Mouse (Mus musculus) CH12.LX (cell line): ENCODE results near the gene Trcg1.

Experiments
- BHLHE40 ChIP-seq: IDR thresholded peaks from 2 replicates; pipeline ENCODE4 v1.6.1; 2011; ENCODE audit warnings: mild to moderate bottlenecking, low read depth, low read length, improper control_type of control experiment
- CHD1 ChIP-seq: IDR thresholded peaks from 2 replicates; pipeline ENCODE4 v1.6.1; 2012; ENCODE audit warnings: low read depth, low read length, improper control_type of control experiment, inconsistent platforms
- CHD2 ChIP-seq: IDR thresholded peaks from 2 replicates; pipeline ENCODE4 v1.6.1; 2011; ENCODE audit warnings: low read length, improper control_type of control experiment
- CTCF ChIP-seq, 2 experiments: IDR thresholded peaks in 1 of 2; conservative IDR thresholded peaks in 1 of 2; 2 replicates each; pipeline ENCODE4 v1.5.1; 2011 to 2012; ENCODE audit warnings: low read depth in 2 of 2, low read length in 2 of 2, improper control_type of control experiment in 1 of 2, inconsistent platforms in 1 of 2, mild to moderate bottlenecking in 1 of 2, moderate library complexity in 1 of 2
- EP300 ChIP-seq: IDR thresholded peaks from 2 replicates; pipeline ENCODE4 v1.6.1; 2011; ENCODE audit warnings: low read length, improper control_type of control experiment
- IRF4 ChIP-seq: IDR thresholded peaks from 2 replicates; pipeline ENCODE4 v1.6.1; 2014; ENCODE audit warnings: low read depth, mild to moderate bottlenecking, inconsistent platforms, low read length, improper control_type of control experiment
- JUN ChIP-seq: IDR thresholded peaks from 2 replicates; pipeline ENCODE4 v1.6.1; 2011; ENCODE audit warnings: low read depth, mild to moderate bottlenecking, low read length, improper control_type of control experiment, moderate library complexity; ENCODE audit not compliant: insufficient read depth
- MXI1 ChIP-seq: IDR thresholded peaks from 2 replicates; pipeline ENCODE4 v1.6.1; 2011; ENCODE audit warnings: mild to moderate bottlenecking, low read depth, low read length, improper control_type of control experiment
- POLR2A ChIP-seq: IDR thresholded peaks from 2 replicates; pipeline ENCODE4 v1.6.1; 2011; ENCODE audit warnings: low read depth, mild to moderate bottlenecking, improper control_type of control experiment, low read length
- SMC3 ChIP-seq: IDR thresholded peaks from 2 replicates; pipeline ENCODE4 v1.6.1; 2011; ENCODE audit warnings: low read depth, low read length, improper control_type of control experiment
- TCF12 ChIP-seq: IDR thresholded peaks from 2 replicates; pipeline ENCODE4 v1.6.1; 2014; ENCODE audit warnings: low read depth, mild to moderate bottlenecking, inconsistent platforms, low read length, improper control_type of control experiment
- USF1 ChIP-seq: IDR thresholded peaks from 2 replicates; pipeline ENCODE4 v1.6.1; 2014; ENCODE audit warnings: low read depth, mild to moderate bottlenecking, inconsistent platforms, low read length, improper control_type of control experiment
- ZC3H11A ChIP-seq: IDR thresholded peaks from 2 replicates; pipeline ENCODE4 v1.6.1; 2012; ENCODE audit warnings: low read depth, mild to moderate bottlenecking, inconsistent platforms, low read length, improper control_type of control experiment
- ZMIZ1 ChIP-seq: IDR thresholded peaks from 2 replicates; pipeline ENCODE4 v1.6.1; 2012; ENCODE audit warnings: low read depth, mild to moderate bottlenecking, inconsistent platforms, low read length, improper control_type of control experiment

GRCm38 (mm10) chr9:57217220-57217619, 19.1 kb upstream of the Trcg1 start:
- TF ChIP-seq CTCF (conservative IDR thresholded peaks at IDR 0.05 in 1 of 2, IDR thresholded peaks at IDR 0.05 in 1 of 2; ENCODE audit: low read depth in 2 of 2, low read length in 2 of 2) (no peak), ZC3H11A (no peak), EP300 (no peak), BHLHE40 (no peak), SMC3 (no peak), IRF4 (no peak), POLR2A (no peak), USF1 (no peak), CHD1 (no peak), TCF12 (no peak), JUN (no peak), ZMIZ1 (no peak), CHD2 (no peak), MXI1 (no peak)
